Mouse (Mus musculus) gastrocnemius, postnatal 36 days (tissue): ENCODE measurements around the gene Acvr1. TPM values are rescaled to one million over a fixed set of nuclear protein-coding genes. Genes with fewer than 3 reads are reported as not detected.

Experiments
- DNase-seq, 2 experiments: peaks; one replicate each; pipeline ENCODE4 v3.0.0; 2022
- intact Hi-C: fragments of 180-260 bp; cut with DNase I; formaldehyde crosslinking; loops from one replicate; pipeline ENCODE4 v1.15.1; 2025
- total RNA-seq, 2 experiments: library from RNA; stranded (reverse); gene quantifications; 2 replicates each; pipeline ENCODE4 v1.2.3; 2021

The Acvr1 gene
- total RNA-seq, 2 experiments from 2014 or later: 10.3 to 12.3 TPM

DNA sequence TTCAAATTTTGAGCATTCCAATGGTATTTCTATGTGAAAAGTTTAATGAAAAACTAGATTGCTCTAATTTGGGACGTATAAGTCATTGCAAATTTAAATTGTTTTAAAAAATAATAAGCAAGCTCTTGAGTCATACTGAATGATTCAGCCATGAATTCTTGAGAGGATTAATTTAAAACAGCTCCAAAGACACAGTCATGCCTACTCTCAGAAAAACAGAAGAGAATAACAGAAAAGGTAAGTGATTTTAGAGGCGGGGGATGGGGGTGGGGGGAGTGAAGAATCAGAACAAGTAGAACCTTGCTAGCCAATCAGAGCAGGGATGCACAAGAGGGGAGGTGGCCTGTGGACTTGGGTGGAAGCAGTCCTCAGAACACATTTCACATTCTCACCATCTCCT, 216.3 kb downstream of the Acvr1 start:
- no peak for DNase-seq
- intact Hi-C loops: no loop called here

Other genes with a start within 250 kb of the Acvr1 start
- gene Acvr1c, start 209.3 kb downstream of the Acvr1 start, total RNA-seq: under 1 TPM; 0.31 to 0.72 TPM
- gene Gm17409, start 97.0 kb downstream of the Acvr1 start, total RNA-seq: not detected
- 1 to 10 TPM; 2.4 to 2.5 TPM for gene Upp2, start 141 bp upstream of the Acvr1 start, total RNA-seq